Mouse (Mus musculus): ENCODE measurements around the gene Kctd21. TPM values are rescaled to one million over a fixed set of nuclear protein-coding genes. Genes with fewer than 3 reads are reported as not detected.

The Kctd21 gene
- polyA plus RNA-seq, 1 experiment from 2014 or later: 2.2 TPM

DNA sequence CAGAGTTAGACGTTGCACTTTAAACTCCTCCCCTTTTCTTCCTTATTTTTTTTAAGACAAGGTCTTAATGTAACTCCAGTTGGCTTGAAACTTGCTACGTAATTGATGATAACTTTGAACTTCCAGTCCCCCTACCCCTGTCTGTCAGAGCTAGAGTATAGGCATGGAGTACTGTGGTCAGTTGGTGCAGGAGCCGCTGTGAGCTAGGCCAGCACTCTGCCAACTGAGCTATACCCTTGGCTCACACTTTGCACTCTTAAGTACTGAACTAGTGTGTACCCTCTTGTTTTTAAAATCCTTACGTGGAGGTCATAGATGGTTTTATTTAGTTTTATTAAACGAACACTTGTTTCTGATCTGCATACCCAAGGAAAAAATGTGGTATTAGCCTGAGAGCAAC is 47.2 kb downstream of the Kctd21 start:
- no peak for ATAC-seq (replicated peaks; ENCODE audit: low FRiP score)
- peak; percentile 15 for DNase-seq (ENCODE audit: low spot score)
- WGBS: 90% methylated on average over 5 of the region's 5 CpGs
- Histone ChIP-seq H3K36me3 (ENCODE audit: control insufficient read depth, insufficient read depth, low read length) (peaks cover 51% of the 10 kb centered on the region), H3K4me3 (ENCODE audit: low read depth, low read length) (no peak overlapping the region), H3K27ac (ENCODE audit: low read depth, low read length) (no peak overlapping the region), H3K9me3 (ENCODE audit: control insufficient read depth, low read length) (no peaks in the 10 kb centered on the region), H3K9ac (ENCODE audit: low read depth, low read length) (no peak overlapping the region), H3K4me2 (no peak overlapping the region), H3K27me3 (replicated peaks; ENCODE audit: control insufficient read depth, insufficient read depth, low read length) (no peaks in the 10 kb centered on the region), H3K4me1 (replicated peaks; ENCODE audit: control insufficient read depth, insufficient read depth, low read length) (no peaks in the 10 kb centered on the region)

DNA sequence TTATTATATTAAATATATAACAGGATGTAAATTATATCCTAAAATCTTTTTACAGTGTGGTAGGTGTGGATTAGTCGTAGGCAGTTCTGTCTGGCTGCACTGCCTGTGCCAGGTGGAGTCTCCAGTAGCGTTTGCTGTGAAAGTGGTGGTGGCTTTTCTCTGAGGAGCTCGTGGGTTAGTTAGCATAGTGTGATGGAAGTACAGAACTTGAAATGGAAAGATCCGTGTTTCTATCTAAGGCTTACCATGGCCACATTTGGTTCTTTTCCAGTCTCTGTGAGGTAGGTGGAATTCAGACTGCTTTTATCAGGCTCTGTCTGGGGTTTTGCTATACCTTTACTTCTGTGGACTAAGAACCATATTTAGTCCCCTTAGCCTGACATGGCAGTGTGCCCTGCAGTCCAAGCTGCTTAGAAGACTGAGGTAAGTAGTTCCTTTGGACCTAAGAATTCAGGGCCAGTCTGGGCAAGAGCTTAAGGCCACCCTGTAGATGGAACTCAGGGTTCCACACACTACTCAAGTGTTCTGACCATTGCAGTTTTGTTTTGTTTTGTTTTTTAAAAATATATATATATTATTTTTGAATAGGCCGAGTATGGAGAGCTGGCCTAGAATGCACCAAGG is 48.5 kb downstream of the Kctd21 start:
- 92% methylated on average over 5 of the region's 5 CpGs for WGBS
- Histone ChIP-seq H3K27me3 (replicated peaks; ENCODE audit: control insufficient read depth, insufficient read depth, low read length) (no peaks in the 10 kb centered on the region), H3K4me1 (replicated peaks; ENCODE audit: control insufficient read depth, insufficient read depth, low read length) (no peaks in the 10 kb centered on the region), H3K36me3 (ENCODE audit: control insufficient read depth, insufficient read depth, low read length) (peaks cover 48% of the 10 kb centered on the region), H3K9me3 (ENCODE audit: control insufficient read depth, low read length) (no peaks in the 10 kb centered on the region), H3K4me3 (ENCODE audit: low read depth, low read length) (no peak overlapping the region), H3K4me2 (no peak overlapping the region), H3K9ac (ENCODE audit: low read depth, low read length) (no peak overlapping the region), H3K27ac (ENCODE audit: low read depth, low read length) (no peak overlapping the region)
- DNase-seq (ENCODE audit: low spot score): no peak
- ATAC-seq (replicated peaks; ENCODE audit: low FRiP score): no peak

- 94% methylated on average over 8 of the region's 8 CpGs for WGBS
- Histone ChIP-seq H3K4me3 (ENCODE audit: low read depth, low read length) (no peak overlapping the region), H3K9me3 (ENCODE audit: control insufficient read depth, low read length) (no peaks in the 10 kb centered on the region), H3K4me1 (replicated peaks; ENCODE audit: control insufficient read depth, insufficient read depth, low read length) (no peaks in the 10 kb centered on the region), H3K27ac (ENCODE audit: low read depth, low read length) (no peak overlapping the region), H3K27me3 (replicated peaks; ENCODE audit: control insufficient read depth, insufficient read depth, low read length) (no peaks in the 10 kb centered on the region), H3K9ac (ENCODE audit: low read depth, low read length) (no peak overlapping the region), H3K36me3 (ENCODE audit: control insufficient read depth, insufficient read depth, low read length) (peaks cover 55% of the 10 kb centered on the region), H3K4me2 (no peak overlapping the region)
- ATAC-seq (replicated peaks; ENCODE audit: low FRiP score): no peak
- peak; percentile 27 for DNase-seq (ENCODE audit: low spot score)
Observed at GRCm38 (mm10) chr7:97382661-97383060, 50.5 kb downstream of the Kctd21 start.

GRCm38 (mm10) chr7:97383496-97384132 is 51.5 kb downstream of the Kctd21 start:
- 86% methylated on average over 10 of the region's 10 CpGs for WGBS
- Histone ChIP-seq H3K36me3 (ENCODE audit: control insufficient read depth, insufficient read depth, low read length) (peaks cover 57% of the 10 kb centered on the region), H3K9ac (ENCODE audit: low read depth, low read length) (no peak overlapping the region), H3K27ac (ENCODE audit: low read depth, low read length) (no peak overlapping the region), H3K9me3 (ENCODE audit: control insufficient read depth, low read length) (no peaks in the 10 kb centered on the region), H3K4me3 (ENCODE audit: low read depth, low read length) (no peak overlapping the region), H3K4me1 (replicated peaks; ENCODE audit: control insufficient read depth, insufficient read depth, low read length) (no peaks in the 10 kb centered on the region), H3K4me2 (no peak overlapping the region), H3K27me3 (replicated peaks; ENCODE audit: control insufficient read depth, insufficient read depth, low read length) (no peaks in the 10 kb centered on the region)
- DNase-seq (ENCODE audit: low spot score) (peak; percentile 22), ATAC-seq (replicated peaks; ENCODE audit: low FRiP score) (no peak)

GRCm38 (mm10) chr7:97386106-97386805 is 54.1 kb downstream of the Kctd21 start:
- DNase-seq (ENCODE audit: low spot score) (peak; percentile 29), ATAC-seq (replicated peaks; ENCODE audit: low FRiP score) (no peak)
- no peak overlapping the region for H3K27ac ChIP-seq (ENCODE audit: low read depth, low read length)
- H3K36me3 ChIP-seq (ENCODE audit: control insufficient read depth, insufficient read depth, low read length): peaks cover 62% of the 10 kb centered on the region
- no peak overlapping the region for H3K9ac ChIP-seq (ENCODE audit: low read depth, low read length)
- no peaks in the 10 kb centered on the region for H3K9me3 ChIP-seq (ENCODE audit: control insufficient read depth, low read length)
- WGBS: 89% methylated on average over 7 of the region's 7 CpGs
- H3K27me3 ChIP-seq (replicated peaks; ENCODE audit: control insufficient read depth, insufficient read depth, low read length): no peaks in the 10 kb centered on the region
- H3K4me1 ChIP-seq (replicated peaks; ENCODE audit: control insufficient read depth, insufficient read depth, low read length): no peaks in the 10 kb centered on the region
- H3K4me2 ChIP-seq: no peak overlapping the region
- no peak overlapping the region for H3K4me3 ChIP-seq (ENCODE audit: low read depth, low read length)

- 90% methylated on average over 5 of the region's 5 CpGs for WGBS
- Histone ChIP-seq H3K27ac (ENCODE audit: low read depth, low read length) (no peak overlapping the region), H3K4me3 (ENCODE audit: low read depth, low read length) (no peak overlapping the region), H3K4me2 (no peak overlapping the region), H3K9ac (ENCODE audit: low read depth, low read length) (no peak overlapping the region), H3K27me3 (replicated peaks; ENCODE audit: control insufficient read depth, insufficient read depth, low read length) (no peaks in the 10 kb centered on the region), H3K9me3 (ENCODE audit: control insufficient read depth, low read length) (no peaks in the 10 kb centered on the region), H3K36me3 (ENCODE audit: control insufficient read depth, insufficient read depth, low read length) (peaks cover 64% of the 10 kb centered on the region), H3K4me1 (replicated peaks; ENCODE audit: control insufficient read depth, insufficient read depth, low read length) (no peaks in the 10 kb centered on the region)
- ATAC-seq (replicated peaks; ENCODE audit: low FRiP score) (no peak), DNase-seq (ENCODE audit: low spot score) (peak; percentile 27)
Observed at GRCm38 (mm10) chr7:97386806-97387370, 54.8 kb downstream of the Kctd21 start.

DNA sequence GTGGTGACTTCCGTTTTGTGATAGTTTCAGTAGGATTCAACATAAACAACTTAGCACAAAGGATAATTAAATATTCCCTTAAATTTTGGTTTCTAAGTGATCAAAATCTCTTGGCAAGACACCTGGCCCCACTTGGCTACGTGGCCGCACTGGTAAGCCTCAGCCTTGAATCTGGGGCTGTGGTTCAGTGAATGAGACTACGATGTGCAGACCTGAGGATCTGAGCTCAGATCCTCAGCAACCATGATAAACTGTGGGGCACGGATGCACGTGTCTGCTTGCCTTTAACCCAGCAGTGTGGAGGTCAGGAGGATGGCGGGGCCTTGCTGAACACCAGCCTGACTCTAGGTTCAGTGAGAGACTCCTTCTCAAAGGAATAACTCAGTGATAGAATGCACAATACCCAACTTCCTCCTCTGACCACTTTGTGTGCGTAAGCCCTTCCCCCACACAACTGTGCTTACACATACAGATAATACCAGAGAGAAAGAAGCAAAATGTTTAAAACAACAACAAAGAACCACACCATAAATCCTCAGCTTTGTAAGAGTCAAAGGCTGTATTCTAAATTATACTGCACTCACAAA is 55.5 kb downstream of the Kctd21 start:
- no peaks in the 10 kb centered on the region for H3K4me1 ChIP-seq (replicated peaks; ENCODE audit: control insufficient read depth, insufficient read depth, low read length)
- H3K36me3 ChIP-seq (ENCODE audit: control insufficient read depth, insufficient read depth, low read length): peaks cover 62% of the 10 kb centered on the region
- no peak overlapping the region for H3K4me3 ChIP-seq (ENCODE audit: low read depth, low read length)
- H3K9ac ChIP-seq (ENCODE audit: low read depth, low read length): no peak overlapping the region
- H3K4me2 ChIP-seq: no peak overlapping the region
- H3K27me3 ChIP-seq (replicated peaks; ENCODE audit: control insufficient read depth, insufficient read depth, low read length): no peaks in the 10 kb centered on the region
- no peak for ATAC-seq (replicated peaks; ENCODE audit: low FRiP score)
- H3K27ac ChIP-seq (ENCODE audit: low read depth, low read length): no peak overlapping the region
- no peaks in the 10 kb centered on the region for H3K9me3 ChIP-seq (ENCODE audit: control insufficient read depth, low read length)
- DNase-seq (ENCODE audit: low spot score): peak; percentile 29
- WGBS: 88% methylated on average over 8 of the region's 8 CpGs

DNA sequence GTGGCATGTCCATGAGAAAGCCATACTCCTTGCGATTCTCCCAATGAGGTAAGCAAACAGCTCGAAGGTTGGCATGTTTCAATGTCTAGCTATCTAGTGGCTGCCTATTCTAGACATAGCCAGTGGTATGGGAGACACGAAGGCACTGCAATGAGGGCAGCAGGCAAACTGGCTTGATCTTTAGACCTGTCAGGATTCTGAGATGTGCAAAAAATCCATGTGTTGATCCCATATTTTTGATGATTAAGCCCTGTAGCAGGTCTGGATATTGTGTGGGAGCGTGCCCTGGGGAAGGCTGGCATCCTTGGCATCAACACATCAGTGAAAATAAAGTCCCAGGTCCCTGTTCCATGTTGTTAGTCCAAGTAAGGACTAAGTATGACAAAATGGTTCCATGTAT is 56.4 kb downstream of the Kctd21 start:
- H3K9ac ChIP-seq (ENCODE audit: low read depth, low read length): no peak overlapping the region
- H3K27me3 ChIP-seq (replicated peaks; ENCODE audit: control insufficient read depth, insufficient read depth, low read length): no peaks in the 10 kb centered on the region
- H3K27ac ChIP-seq (ENCODE audit: low read depth, low read length): no peak overlapping the region
- H3K4me2 ChIP-seq: no peak overlapping the region
- H3K36me3 ChIP-seq (ENCODE audit: control insufficient read depth, insufficient read depth, low read length): peaks cover 58% of the 10 kb centered on the region
- no peaks in the 10 kb centered on the region for H3K9me3 ChIP-seq (ENCODE audit: control insufficient read depth, low read length)
- H3K4me3 ChIP-seq (ENCODE audit: low read depth, low read length): no peak overlapping the region
- ATAC-seq (replicated peaks; ENCODE audit: low FRiP score) (no peak), DNase-seq (ENCODE audit: low spot score) (peak; percentile 11)
- WGBS: 90% methylated on average over 4 of the region's 4 CpGs
- H3K4me1 ChIP-seq (replicated peaks; ENCODE audit: control insufficient read depth, insufficient read depth, low read length): no peaks in the 10 kb centered on the region
